Mouse (Mus musculus) kidney, embryonic 15.5 days (tissue): ENCODE results near the gene Hist2h2aa1. TPM values are rescaled to one million over a fixed set of nuclear protein-coding genes. Genes with fewer than 3 reads are reported as not detected.
"Not testable (repeated sequence)": the region's sequence is repeated elsewhere in the genome, so short reads cannot be mapped to it uniquely, and the experiment has no call there.

Experiments used
- ATAC-seq: fragments of 200-750 bp; cut with Nextera tagmentation; replicated peaks from 2 replicates; pipeline ENCODE4 v1.8.0; 2017; ENCODE audit warnings: moderate TSS enrichment; ENCODE audit not compliant: low FRiP score
- H3K27ac ChIP-seq: fragments of 300-500 bp; sonication (generic); 2 replicates; pipeline ENCODE4 v1.5.1; 2015; ENCODE audit warnings: mild to moderate bottlenecking, inconsistent platforms
- H3K27me3 ChIP-seq: fragments of 300-500 bp; sonication (generic); 2 replicates; pipeline ENCODE4 v1.6.1; 2015; ENCODE audit warnings: inconsistent platforms
- H3K36me3 ChIP-seq: fragments of 300-500 bp; sonication (generic); 2 replicates; pipeline ENCODE4 v1.6.1; 2015; ENCODE audit warnings: inconsistent platforms
- H3K4me1 ChIP-seq: fragments of 300-500 bp; sonication (generic); 2 replicates; pipeline ENCODE4 v1.6.1; 2015; ENCODE audit warnings: inconsistent platforms
- H3K4me2 ChIP-seq: fragments of 300-500 bp; sonication (generic); 2 replicates; pipeline ENCODE4 v1.6.1; 2015; ENCODE audit warnings: moderate library complexity, mild to moderate bottlenecking, inconsistent platforms
- H3K4me3 ChIP-seq: fragments of 300-500 bp; sonication (generic); replicated peaks from 2 replicates; pipeline ENCODE4 v1.5.1; 2015; ENCODE audit warnings: mild to moderate bottlenecking, inconsistent platforms
- H3K9ac ChIP-seq: fragments of 300-500 bp; sonication (generic); 2 replicates; pipeline ENCODE4 v1.6.1; 2015; ENCODE audit warnings: mild to moderate bottlenecking, inconsistent platforms
- H3K9me3 ChIP-seq: fragments of 300-500 bp; sonication (generic); replicated peaks from 2 replicates; pipeline ENCODE4 v1.6.1; 2016; ENCODE audit warnings: inconsistent platforms
- WGBS: fragments of 180-500 bp; shearing (Covaris S2); methylation state at CpG from one replicate; pipeline ENCODE4 v1.1.7; 2015; ENCODE audit warnings: mixed read lengths; 5-methylcytosine and 5-hydroxymethylcytosine counted together
- polyA plus RNA-seq: library from polyadenylated mRNA; unstranded; fragments of >200 nt; fragmentation: Nextera tagmentation; extraction: Ambion mirVana; gene quantifications from 2 replicates; pipeline ENCODE4 v1.2.1, GENCODE M21; 2015

Gene Hist2h2aa1
- polyA plus RNA-seq, 1 experiment from 2014 or later: 29.7 TPM

GRCm38 (mm10) chr3:96246427-96246856 lies 1.1 kb downstream of the Hist2h2aa1 start, which contains the start of gene Hist2h3c1:
TSS of gene Hist2h3c1 (plus strand) at chr3:96246685.
- H3K4me3 ChIP-seq: peak within 1 kb of the TSS; percentile 50
- ATAC-seq: peak; percentile 94
- H3K27ac ChIP-seq: peak within 1 kb of the TSS; percentile 89
- H3K4me2 ChIP-seq: peak within 1 kb of the TSS; percentile 57
- H3K4me1 ChIP-seq: peaks cover 47% of the 10 kb centered on the region
- H3K27me3 ChIP-seq, H3K9me3 ChIP-seq, H3K36me3 ChIP-seq: not testable (repeated sequence)
- WGBS: 0% methylated on average over 11 of the region's 47 CpGs
- peak within 1 kb of the TSS; percentile 58 for H3K9ac ChIP-seq

GRCm38 (mm10) chr3:96247356-96248140 lies 2.3 kb downstream of the Hist2h2aa1 start:
- 2% methylated on average over 11 of the region's 11 CpGs for WGBS
- Histone ChIP-seq H3K36me3 (no peaks in the 10 kb centered on the region), H3K27me3 (no peaks in the 10 kb centered on the region), H3K4me3 (peak overlapping the region; percentile 50), H3K9ac (peak overlapping the region; percentile 58), H3K27ac (peak overlapping the region; percentile 83), H3K9me3 (no peaks in the 10 kb centered on the region), H3K4me2 (peak overlapping the region; percentile 57), H3K4me1 (peaks cover 47% of the 10 kb centered on the region)
- no peak for ATAC-seq

- WGBS: 42% methylated on average over 6 of the region's 6 CpGs
- H3K4me1 ChIP-seq: peaks cover 45% of the 10 kb centered on the region
- no peaks in the 10 kb centered on the region for H3K9me3 ChIP-seq
- H3K36me3 ChIP-seq: no peaks in the 10 kb centered on the region
- peak overlapping the region; percentile 58 for H3K9ac ChIP-seq
- H3K27ac ChIP-seq: peak overlapping the region; percentile 83
- peak overlapping the region; percentile 50 for H3K4me3 ChIP-seq
- H3K4me2 ChIP-seq: peak overlapping the region; percentile 57
- ATAC-seq: no peak
- H3K27me3 ChIP-seq: no peaks in the 10 kb centered on the region
Observed at GRCm38 (mm10) chr3:96248141-96249033, 3.1 kb downstream of the Hist2h2aa1 start.

DNA sequence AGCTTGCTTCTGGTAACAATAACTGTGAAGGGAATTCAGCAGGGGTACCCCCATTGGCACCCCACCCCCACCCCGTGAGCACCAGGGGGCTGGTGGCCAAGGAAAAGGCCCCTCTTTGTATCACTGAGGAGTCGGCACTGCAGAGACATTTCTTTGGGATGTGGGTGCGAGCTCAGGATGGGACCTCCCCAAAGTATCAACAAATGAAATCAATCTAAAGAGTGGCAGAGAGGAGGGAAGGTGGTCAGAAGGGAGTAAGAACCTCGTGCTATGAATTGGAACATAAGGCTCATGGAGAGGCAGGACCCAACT lies 3.7 kb downstream of the Hist2h2aa1 start:
- H3K4me2 ChIP-seq: peak overlapping the region; percentile 57
- H3K9ac ChIP-seq: 0 out of 2 replicates have a peak overlapping the region, but pooled peaks have one; percentile 9
- peak overlapping the region; percentile 67 for H3K27ac ChIP-seq
- H3K27me3 ChIP-seq: no peaks in the 10 kb centered on the region
- H3K4me1 ChIP-seq: peaks cover 39% of the 10 kb centered on the region
- 60% methylated on average over 4 of the region's 4 CpGs for WGBS
- no peaks in the 10 kb centered on the region for H3K9me3 ChIP-seq
- no peak for ATAC-seq
- peak overlapping the region; percentile 50 for H3K4me3 ChIP-seq
- no peaks in the 10 kb centered on the region for H3K36me3 ChIP-seq

- Histone ChIP-seq H3K4me3 (no peak overlapping the region), H3K9me3 (no peaks in the 10 kb centered on the region), H3K4me1 (peaks cover 35% of the 10 kb centered on the region), H3K9ac (no peak overlapping the region), H3K27ac (peak overlapping the region; percentile 23; the same call in 1 of the 2 replicates), H3K27me3 (no peaks in the 10 kb centered on the region), H3K4me2 (no peak overlapping the region), H3K36me3 (no peaks in the 10 kb centered on the region)
- 42% methylated on average over 3 of the region's 3 CpGs for WGBS
- ATAC-seq: no peak
Observed at GRCm38 (mm10) chr3:96250890-96251289, 5.6 kb downstream of the Hist2h2aa1 start.

DNA sequence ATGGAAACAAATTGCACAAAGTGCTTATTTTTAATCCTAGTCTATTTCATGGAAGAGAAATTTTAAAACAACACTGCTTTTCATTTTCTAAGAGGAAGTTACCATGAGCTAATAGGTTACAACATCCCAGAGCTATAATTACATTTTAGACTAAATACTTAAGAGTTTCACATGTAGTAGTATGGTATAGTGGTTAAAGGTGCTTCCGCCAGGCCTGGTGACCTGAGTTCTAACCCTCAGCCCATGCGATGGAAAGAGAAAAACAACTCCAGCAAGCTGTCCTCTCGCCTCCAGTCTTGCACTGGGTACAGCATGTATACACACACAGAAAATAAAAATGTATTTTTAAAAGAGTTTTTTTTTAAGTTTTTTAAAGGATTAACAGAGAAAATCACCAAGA lies 6.5 kb downstream of the Hist2h2aa1 start:
- H3K4me2 ChIP-seq: no peak overlapping the region
- H3K9ac ChIP-seq: no peak overlapping the region
- H3K4me1 ChIP-seq: peaks cover 38% of the 10 kb centered on the region
- H3K4me3 ChIP-seq: no peak overlapping the region
- WGBS: 85% methylated on average over 3 of the region's 3 CpGs
- no peak for ATAC-seq
- no peaks in the 10 kb centered on the region for H3K27me3 ChIP-seq
- no peak overlapping the region for H3K27ac ChIP-seq
- no peaks in the 10 kb centered on the region for H3K36me3 ChIP-seq
- H3K9me3 ChIP-seq: no peaks in the 10 kb centered on the region

DNA sequence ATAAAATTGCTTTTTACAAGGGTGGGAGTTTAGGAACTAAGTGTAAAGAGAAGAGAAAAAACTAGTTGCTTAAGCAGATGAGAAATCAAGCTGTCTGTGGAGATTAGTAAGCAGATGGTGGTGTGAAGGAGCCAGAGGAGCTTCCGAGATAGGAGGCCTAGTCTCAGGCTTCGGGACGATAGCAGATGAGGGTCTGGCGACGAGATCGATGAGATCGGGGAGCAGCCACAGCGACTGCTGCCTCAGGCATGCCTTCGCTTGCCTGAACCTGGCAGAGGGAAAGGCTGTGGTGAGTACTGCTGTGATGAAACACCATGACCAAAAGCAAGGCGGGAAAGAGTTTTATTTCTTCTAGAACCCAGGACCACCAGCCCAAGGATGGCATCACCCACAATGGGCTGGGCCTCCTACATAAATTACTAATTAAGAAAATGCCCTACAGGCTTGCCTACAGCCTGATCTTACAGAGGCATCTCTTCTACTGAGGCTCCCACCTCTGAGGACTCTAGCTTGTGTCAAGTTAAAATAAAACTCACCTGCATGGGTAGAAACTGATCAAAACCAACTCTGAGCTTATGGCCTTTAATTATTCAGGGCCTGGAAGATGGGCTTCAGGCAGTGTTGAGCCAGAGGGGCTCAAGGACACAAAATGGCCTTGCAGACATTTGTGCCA lies 9.5 kb downstream of the Hist2h2aa1 start:
- Histone ChIP-seq H3K27ac (no peak overlapping the region), H3K36me3 (no peaks in the 10 kb centered on the region), H3K27me3 (no peaks in the 10 kb centered on the region), H3K9me3 (no peaks in the 10 kb centered on the region), H3K9ac (no peak overlapping the region), H3K4me3 (no peak overlapping the region), H3K4me1 (peaks cover 15% of the 10 kb centered on the region), H3K4me2 (no peak overlapping the region)
- ATAC-seq: no peak
- WGBS: 69% methylated on average over 10 of the region's 10 CpGs

GRCm38 (mm10) chr3:96255926-96256593 lies 10.8 kb downstream of the Hist2h2aa1 start:
- H3K27me3 ChIP-seq: no peaks in the 10 kb centered on the region
- WGBS: 62% methylated on average over 5 of the region's 5 CpGs
- H3K9me3 ChIP-seq: no peaks in the 10 kb centered on the region
- no peak overlapping the region for H3K9ac ChIP-seq
- peaks cover 9% of the 10 kb centered on the region for H3K4me1 ChIP-seq
- H3K4me3 ChIP-seq: no peak overlapping the region
- ATAC-seq: no peak
- H3K4me2 ChIP-seq: 0 out of 2 replicates have a peak overlapping the region, but pooled peaks have one; percentile 2
- H3K27ac ChIP-seq: no peak overlapping the region; the same call in 1 of the 2 replicates
- H3K36me3 ChIP-seq: no peaks in the 10 kb centered on the region

GRCm38 (mm10) chr3:96257190-96257589 lies 11.9 kb downstream of the Hist2h2aa1 start:
- WGBS: 83% methylated on average over 3 of the region's 3 CpGs
- no peak overlapping the region for H3K9ac ChIP-seq
- ATAC-seq: no peak
- H3K4me2 ChIP-seq: no peak overlapping the region
- no peak overlapping the region for H3K4me3 ChIP-seq
- no peaks in the 10 kb centered on the region for H3K9me3 ChIP-seq
- H3K27ac ChIP-seq: no peak overlapping the region
- H3K27me3 ChIP-seq: no peaks in the 10 kb centered on the region
- H3K4me1 ChIP-seq: peaks cover 19% of the 10 kb centered on the region
- no peaks in the 10 kb centered on the region for H3K36me3 ChIP-seq

GRCm38 (mm10) chr3:96260220-96260619 lies 14.9 kb downstream of the Hist2h2aa1 start:
- WGBS: 83% methylated on average over 5 of the region's 5 CpGs
- no peaks in the 10 kb centered on the region for H3K36me3 ChIP-seq
- ATAC-seq: no peak
- no peaks in the 10 kb centered on the region for H3K9me3 ChIP-seq
- H3K4me1 ChIP-seq: peaks cover 35% of the 10 kb centered on the region
- no peak overlapping the region for H3K4me2 ChIP-seq
- no peak overlapping the region for H3K9ac ChIP-seq
- H3K27ac ChIP-seq: no peak overlapping the region
- H3K4me3 ChIP-seq: no peak overlapping the region
- no peaks in the 10 kb centered on the region for H3K27me3 ChIP-seq

GRCm38 (mm10) chr3:96261623-96262022 lies 16.3 kb downstream of the Hist2h2aa1 start:
- Histone ChIP-seq H3K4me3 (peak overlapping the region; percentile 61), H3K9me3 (no peaks in the 10 kb centered on the region), H3K9ac (peak overlapping the region; percentile 71), H3K27ac (peak overlapping the region; percentile 99), H3K4me1 (peaks cover 30% of the 10 kb centered on the region), H3K4me2 (peak overlapping the region; percentile 81), H3K36me3 (no peaks in the 10 kb centered on the region), H3K27me3 (no peaks in the 10 kb centered on the region)
- 54% methylated on average over 3 of the region's 3 CpGs for WGBS
- no peak for ATAC-seq
